Mouse (Mus musculus): Measurements from ENCODE around the gene Ccdc107. TPM values are rescaled to one million over a fixed set of nuclear protein-coding genes. Genes with fewer than 3 reads are reported as not detected.

Ccdc107 gene
- 52.6 TPM for polyA plus RNA-seq (2017; shearing (Covaris generic))

GRCm38 (mm10) chr4:43492821-43493185 is at the start of gene Ccdc107:
Gene Ccdc107 (plus strand): TSS chr4:43492900.

GRCm38 (mm10) chr4:43454041-43454836 is 38.5 kb upstream of the Ccdc107 start, which contains the start of gene Cd72:
Gene Cd72 (minus strand): TSS chr4:43454628.

GRCm38 (mm10) chr4:43483535-43484091 is 9.1 kb upstream of the Ccdc107 start, which contains the start of gene Sit1:
Gene Sit1 (minus strand): TSS chr4:43483734.

GRCm38 (mm10) chr4:43499407-43500333 is 7.0 kb downstream of the Ccdc107 start, which contains the start of gene Arhgef39:
Gene Arhgef39 (minus strand): TSS chr4:43499695.

GRCm38 (mm10) chr4:43506536-43507185 is 14.0 kb downstream of the Ccdc107 start, which contains the start of gene Car9:
Gene Car9 (plus strand): TSS chr4:43506966.

Other genes with a start within 250 kb of the Ccdc107 start
- gene Atp8b5, start 225.7 kb upstream of the Ccdc107 start, polyA plus RNA-seq (2017; shearing (Covaris generic)): not detected
- gene Rusc2, start 110.9 kb upstream of the Ccdc107 start, polyA plus RNA-seq (2017; shearing (Covaris generic)): not detected
- gene Fam166b, start 63.8 kb upstream of the Ccdc107 start, polyA plus RNA-seq (2017; shearing (Covaris generic)): not detected
- gene Tesk1, start 51.0 kb upstream of the Ccdc107 start, polyA plus RNA-seq (2017; shearing (Covaris generic)): 44.9 TPM
- 59.9 TPM for gene Cd72, start 38.3 kb upstream of the Ccdc107 start, polyA plus RNA-seq (2017; shearing (Covaris generic))
- 102 TPM for gene Sit1, start 9.2 kb upstream of the Ccdc107 start, polyA plus RNA-seq (2017; shearing (Covaris generic))
- 6.2 TPM for gene Arhgef39, start 6.8 kb downstream of the Ccdc107 start, polyA plus RNA-seq (2017; shearing (Covaris generic))
- gene Car9, start 14.1 kb downstream of the Ccdc107 start, polyA plus RNA-seq (2017; shearing (Covaris generic)): 0.42 TPM
- gene Tpm2, start 30.9 kb downstream of the Ccdc107 start, polyA plus RNA-seq (2017; shearing (Covaris generic)): not detected
- 82.1 TPM for gene Creb3, start 69.4 kb downstream of the Ccdc107 start, polyA plus RNA-seq (2017; shearing (Covaris generic))
- gene Tln1, start 69.8 kb downstream of the Ccdc107 start, polyA plus RNA-seq (2017; shearing (Covaris generic)): 240 TPM
- gene Rgp1, start 85.8 kb downstream of the Ccdc107 start, polyA plus RNA-seq (2017; shearing (Covaris generic)): 9.6 TPM
- gene Gba2, start 86.0 kb downstream of the Ccdc107 start, polyA plus RNA-seq (2017; shearing (Covaris generic)): 39.8 TPM
- 2.4 TPM for gene Msmp, start 91.6 kb downstream of the Ccdc107 start, polyA plus RNA-seq (2017; shearing (Covaris generic))
- not detected for gene Npr2, start 139.0 kb downstream of the Ccdc107 start, polyA plus RNA-seq (2017; shearing (Covaris generic))
- gene Spag8, start 160.7 kb downstream of the Ccdc107 start, polyA plus RNA-seq (2017; shearing (Covaris generic)): not detected
- 37.8 TPM for gene Hint2, start 163.6 kb downstream of the Ccdc107 start, polyA plus RNA-seq (2017; shearing (Covaris generic))
- gene Tmem8b, start 176.1 kb downstream of the Ccdc107 start, polyA plus RNA-seq (2017; shearing (Covaris generic)): 1.2 TPM
- gene Fam221b, start 176.2 kb downstream of the Ccdc107 start, polyA plus RNA-seq (2017; shearing (Covaris generic)): 0.96 TPM
- not detected for gene Olfr70, start 207.9 kb downstream of the Ccdc107 start, polyA plus RNA-seq (2017; shearing (Covaris generic))
- not detected for gene Olfr71, start 217.4 kb downstream of the Ccdc107 start, polyA plus RNA-seq (2017; shearing (Covaris generic))
- gene Hrct1, start 234.3 kb downstream of the Ccdc107 start, polyA plus RNA-seq (2017; shearing (Covaris generic)): not detected
- gene Spaar, start 237.1 kb downstream of the Ccdc107 start, polyA plus RNA-seq (2017; shearing (Covaris generic)): not detected